23 mouse cellular contexts compared by ENCODE assay signal in the genomic region with DNA sequence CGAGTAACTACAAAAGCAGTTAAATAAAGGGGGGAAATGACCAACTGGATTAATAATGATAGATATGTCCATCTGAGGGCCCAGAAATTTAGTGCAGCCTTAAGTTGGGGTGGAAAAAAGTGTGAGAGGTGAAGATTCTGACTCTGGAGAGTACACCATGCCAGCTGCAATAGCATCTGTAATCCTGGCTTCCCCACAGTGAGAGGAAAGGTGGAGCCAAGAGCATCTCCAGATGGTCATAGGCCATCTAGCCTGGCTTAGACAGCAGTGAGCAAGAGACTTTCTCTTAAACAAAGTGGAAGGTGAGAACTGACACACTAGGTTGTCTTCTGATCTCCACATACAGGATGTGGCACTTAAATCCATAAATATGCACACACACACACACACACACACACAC.
DNase-seq lines count a peak whose midpoint lies in the region; ATAC-seq and TF ChIP-seq lines count a peak whose summit lies in the region.
"Had no signal": no experiment of that assay in that cellular context is flagged by ENCODE, and none has a peak within 500 bp of the region (broad histone marks: within the 10 kb centered on the region; RNA-seq: fewer than 3 reads in every experiment).

No protein-coding gene starts in this region.

- H3K4me1 ChIP-seq in hindbrain, postnatal 0 days (ENCODE audit: insufficient read depth, low read length) = no peaks in the 10 kb centered on the region
- H3K4me1 ChIP-seq in hindbrain, embryonic 11.5 days (replicated peaks; ENCODE audit: control insufficient read depth, insufficient read depth, low read length) = no peaks in the 10 kb centered on the region
- no peaks in the 10 kb centered on the region for H3K4me1 ChIP-seq in midbrain, postnatal 0 days (ENCODE audit: insufficient read depth, low read length)
- H3K4me1 ChIP-seq in midbrain, embryonic 11.5 days (ENCODE audit: control insufficient read depth, insufficient read depth, low read length) = no peaks in the 10 kb centered on the region
- H3K4me1 ChIP-seq: embryonic facial prominence, embryonic 10.5 days; embryonic facial prominence, embryonic 12.5 days had no signal

- H3K4me2 ChIP-seq in hindbrain, postnatal 0 days (ENCODE audit: low read depth, low read length) = no peak overlapping the region
- no peak overlapping the region for H3K4me2 ChIP-seq in hindbrain, embryonic 11.5 days (replicated peaks; ENCODE audit: low read depth, low read length)
- no peak overlapping the region for H3K4me2 ChIP-seq in midbrain, postnatal 0 days (ENCODE audit: low read depth, low read length, poor library complexity, severe bottlenecking)
- no peak overlapping the region for H3K4me2 ChIP-seq in midbrain, embryonic 11.5 days
- H3K4me2 ChIP-seq: embryonic facial prominence, embryonic 12.5 days; forebrain, embryonic 13.5 days; forebrain, embryonic 15.5 days had no signal

- ATAC-seq in hindbrain, postnatal 0 days = peak; percentile 55; the same call in 1 of the 2 replicates
- no peak for ATAC-seq in hindbrain, embryonic 11.5 days (ENCODE audit: low FRiP score)
- ATAC-seq in midbrain, postnatal 0 days (ENCODE audit: low FRiP score) = no peak
- no peak for ATAC-seq in midbrain, embryonic 11.5 days (ENCODE audit: low FRiP score)
- ATAC-seq: activated CD4-positive, CD25-positive, alpha-beta regulatory T cell, adult 4 months; CD4-positive, CD25-positive, alpha-beta regulatory T cell, adult 4 months; forebrain, embryonic 15.5 days; Patski had no signal

- WGBS in hindbrain, postnatal 0 days = 83% methylated on average over 1 of the region's 1 CpGs
- 79% methylated on average over 1 of the region's 1 CpGs for WGBS in hindbrain, embryonic 11.5 days
- 73% methylated on average over 1 of the region's 1 CpGs for WGBS in midbrain, postnatal 0 days
- WGBS in midbrain, embryonic 11.5 days = 82% methylated on average over 1 of the region's 1 CpGs

- TF ChIP-seq CTCF in hindbrain, postnatal 0 days (IDR thresholded peaks at IDR 0.05; ENCODE audit: low read depth) = no peak
- no peak for TF ChIP-seq CTCF in midbrain, postnatal 0 days (IDR thresholded peaks at IDR 0.05)

- H3K27me3 ChIP-seq in hindbrain, postnatal 0 days (ENCODE audit: insufficient read depth, low read length) = no peaks in the 10 kb centered on the region
- no peaks in the 10 kb centered on the region for H3K27me3 ChIP-seq in hindbrain, embryonic 11.5 days (ENCODE audit: control insufficient read depth, insufficient read depth, low read length)
- no peaks in the 10 kb centered on the region for H3K27me3 ChIP-seq in midbrain, postnatal 0 days (ENCODE audit: insufficient read depth, low read length)
- no peaks in the 10 kb centered on the region for H3K27me3 ChIP-seq in midbrain, embryonic 11.5 days (ENCODE audit: control insufficient read depth, insufficient read depth, low read length)
- H3K27me3 ChIP-seq: embryonic facial prominence, embryonic 12.5 days; forebrain, embryonic 13.5 days; forebrain, embryonic 15.5 days had no signal

- no peaks in the 10 kb centered on the region for H3K9me3 ChIP-seq in hindbrain, postnatal 0 days (ENCODE audit: low read length)
- no peaks in the 10 kb centered on the region for H3K9me3 ChIP-seq in hindbrain, embryonic 11.5 days (ENCODE audit: control insufficient read depth, low read length)
- no peaks in the 10 kb centered on the region for H3K9me3 ChIP-seq in midbrain, postnatal 0 days (ENCODE audit: low read length)
- H3K9me3 ChIP-seq in midbrain, embryonic 11.5 days (ENCODE audit: control insufficient read depth, low read length) = no peaks in the 10 kb centered on the region
- H3K9me3 ChIP-seq: embryonic facial prominence, embryonic 10.5 days; embryonic facial prominence, embryonic 12.5 days; forebrain, embryonic 13.5 days; forebrain, embryonic 15.5 days had no signal

- DNase-seq in cerebellum, postnatal 10 days = peak; percentile 55 to 66
- DNase-seq in cerebellum, postnatal 4 days (ENCODE audit: low spot score in 2 of 2) = no peak
- DNase-seq in hindbrain, postnatal 0 days (ENCODE audit: low spot score) = peak; percentile 7
- no peak for DNase-seq in hindbrain, embryonic 11.5 days (ENCODE audit: low spot score)
- peak; percentile 38 for DNase-seq in midbrain, postnatal 0 days (ENCODE audit: low spot score)
- no peak for DNase-seq in midbrain, embryonic 11.5 days (ENCODE audit: low spot score, missing footprints)
- DNase-seq: adrenal gland, adult 8-10 months; adrenal gland, postnatal 14 days; adrenal gland, postnatal 36 days; B cell, adult 2 months; cerebellum, adult 11-12 months; cerebellum, adult 2 months; cerebellum, adult 9-10 months; cerebellum, postnatal 36 days; forebrain, postnatal 0 days had no signal

- H3K36me3 ChIP-seq in hindbrain, postnatal 0 days (ENCODE audit: insufficient read depth, low read length) = no peaks in the 10 kb centered on the region
- H3K36me3 ChIP-seq in hindbrain, embryonic 11.5 days (ENCODE audit: control insufficient read depth, insufficient read depth, low read length) = no peaks in the 10 kb centered on the region
- H3K36me3 ChIP-seq in midbrain, postnatal 0 days (ENCODE audit: insufficient read depth, low read length) = no peaks in the 10 kb centered on the region
- no peaks in the 10 kb centered on the region for H3K36me3 ChIP-seq in midbrain, embryonic 11.5 days (ENCODE audit: control insufficient read depth, insufficient read depth, low read length)
- H3K36me3 ChIP-seq: embryonic facial prominence, embryonic 10.5 days; embryonic facial prominence, embryonic 12.5 days; forebrain, embryonic 15.5 days; G1E had no signal

- no peak overlapping the region for H3K27ac ChIP-seq in hindbrain, postnatal 0 days
- no peak overlapping the region for H3K27ac ChIP-seq in hindbrain, embryonic 11.5 days (ENCODE audit: low read depth, low read length)
- H3K27ac ChIP-seq in midbrain, postnatal 0 days (ENCODE audit: low read depth, low read length) = no peak overlapping the region
- H3K27ac ChIP-seq in midbrain, embryonic 11.5 days (ENCODE audit: low read depth, low read length) = no peak overlapping the region
- H3K27ac ChIP-seq: embryonic facial prominence, embryonic 10.5 days; embryonic facial prominence, embryonic 12.5 days; forebrain, embryonic 13.5 days; forebrain, embryonic 15.5 days had no signal

- H3K4me3 ChIP-seq in hindbrain, postnatal 0 days (ENCODE audit: low read length) = no peak overlapping the region
- H3K4me3 ChIP-seq in hindbrain, embryonic 11.5 days (ENCODE audit: low read depth, low read length) = no peak overlapping the region
- H3K4me3 ChIP-seq in midbrain, postnatal 0 days (ENCODE audit: low read depth, low read length) = no peak overlapping the region
- H3K4me3 ChIP-seq in midbrain, embryonic 11.5 days (ENCODE audit: low read depth, low read length) = no peak overlapping the region
- H3K4me3 ChIP-seq: embryonic facial prominence, embryonic 10.5 days; embryonic facial prominence, embryonic 12.5 days; forebrain, embryonic 13.5 days; forebrain, embryonic 15.5 days had no signal

- H3K9ac ChIP-seq in hindbrain, postnatal 0 days (replicated peaks; ENCODE audit: low read length) = no peak overlapping the region
- H3K9ac ChIP-seq in hindbrain, embryonic 11.5 days (ENCODE audit: low read depth, low read length) = no peak overlapping the region
- H3K9ac ChIP-seq in midbrain, postnatal 0 days (replicated peaks; ENCODE audit: low read length, poor library complexity, severe bottlenecking) = no peak overlapping the region
- H3K9ac ChIP-seq in midbrain, embryonic 11.5 days (ENCODE audit: low read length) = no peak overlapping the region
- H3K9ac ChIP-seq: embryonic facial prominence, embryonic 12.5 days; forebrain, embryonic 13.5 days; forebrain, embryonic 15.5 days; forebrain, postnatal 0 days had no signal

Comparison
In these comparisons a context has a peak if more than half of its experiments do, and no peak if none do; other contexts are left out.
1. DNase-seq: peak in cerebellum, postnatal 10 days (2 of 2), hindbrain, postnatal 0 days (single experiment) and midbrain, postnatal 0 days (single experiment); none in cerebellum, postnatal 4 days (0 of 2), hindbrain, embryonic 11.5 days (single experiment) and midbrain, embryonic 11.5 days (single experiment).